Mouse (Mus musculus): ENCODE data around the gene Frs3. TPM values are rescaled to one million over a fixed set of nuclear protein-coding genes. Genes with fewer than 3 reads are reported as not detected.
A peak's percentile ranks its signal among the peaks of the same experiment; 100 is the strongest.

Gene Frs3
- polyA plus RNA-seq, 1 experiment from 2014 or later = 9.3 TPM

- Histone ChIP-seq H3K36me3 (ENCODE audit: control insufficient read depth, insufficient read depth, low read length) (no peaks in the 10 kb centered on the region), H3K4me3 (ENCODE audit: low read depth, low read length) (peak overlapping the region; percentile 52), H3K27ac (ENCODE audit: low read depth, low read length) (no peak overlapping the region), H3K4me1 (ENCODE audit: control insufficient read depth, insufficient read depth, low read length) (peaks cover 19% of the 10 kb centered on the region), H3K9ac (ENCODE audit: low read length) (peak overlapping the region; percentile 53), H3K27me3 (ENCODE audit: control insufficient read depth, insufficient read depth, low read length) (peaks cover 25% of the 10 kb centered on the region), H3K9me3 (ENCODE audit: control insufficient read depth, low read length) (no peaks in the 10 kb centered on the region), H3K4me2 (peak overlapping the region; percentile 84)
- peak; percentile 77 for ATAC-seq (ENCODE audit: low FRiP score)
- WGBS = under 1% methylated on average over 49 of the region's 60 CpGs
- peak; percentile 95 for DNase-seq (ENCODE audit: low spot score, missing footprints)
These were observed 48.6 kb downstream of the Frs3 start for GRCm38 (mm10) chr17:47737271-47738065.

GRCm38 (mm10) chr17:47738066-47738878, 49.4 kb downstream of the Frs3 start:
- H3K4me3 ChIP-seq (ENCODE audit: low read depth, low read length) = peak overlapping the region; percentile 52
- H3K4me2 ChIP-seq = peak overlapping the region; percentile 84
- H3K36me3 ChIP-seq (ENCODE audit: control insufficient read depth, insufficient read depth, low read length) = no peaks in the 10 kb centered on the region
- DNase-seq (ENCODE audit: low spot score, missing footprints) = peak; percentile 91
- peak; percentile 33 for ATAC-seq (ENCODE audit: low FRiP score)
- peaks cover 19% of the 10 kb centered on the region for H3K4me1 ChIP-seq (ENCODE audit: control insufficient read depth, insufficient read depth, low read length)
- no peaks in the 10 kb centered on the region for H3K9me3 ChIP-seq (ENCODE audit: control insufficient read depth, low read length)
- H3K27ac ChIP-seq (ENCODE audit: low read depth, low read length) = no peak overlapping the region
- peak overlapping the region; percentile 51 for H3K9ac ChIP-seq (ENCODE audit: low read length)
- under 1% methylated on average over 59 of the region's 61 CpGs for WGBS
- peaks cover 25% of the 10 kb centered on the region for H3K27me3 ChIP-seq (ENCODE audit: control insufficient read depth, insufficient read depth, low read length)

- H3K27me3 ChIP-seq (ENCODE audit: control insufficient read depth, insufficient read depth, low read length) = peaks cover 25% of the 10 kb centered on the region
- peaks cover 19% of the 10 kb centered on the region for H3K4me1 ChIP-seq (ENCODE audit: control insufficient read depth, insufficient read depth, low read length)
- no peaks in the 10 kb centered on the region for H3K36me3 ChIP-seq (ENCODE audit: control insufficient read depth, insufficient read depth, low read length)
- peak overlapping the region; percentile 52 for H3K4me3 ChIP-seq (ENCODE audit: low read depth, low read length)
- DNase-seq (ENCODE audit: low spot score, missing footprints) = peak; percentile 90
- no peak for ATAC-seq (ENCODE audit: low FRiP score)
- H3K9ac ChIP-seq (ENCODE audit: low read length) = peak overlapping the region; percentile 51; the same call in 1 of the 2 replicates
- no peaks in the 10 kb centered on the region for H3K9me3 ChIP-seq (ENCODE audit: control insufficient read depth, low read length)
- WGBS = 2% methylated on average over 20 of the region's 20 CpGs
- H3K27ac ChIP-seq (ENCODE audit: low read depth, low read length) = no peak overlapping the region
- H3K4me2 ChIP-seq = peak overlapping the region; percentile 84
These were observed 50.3 kb downstream of the Frs3 start for GRCm38 (mm10) chr17:47738879-47739798.

GRCm38 (mm10) chr17:47740186-47740585, 51.4 kb downstream of the Frs3 start:
- Histone ChIP-seq H3K9me3 (ENCODE audit: control insufficient read depth, low read length) (no peaks in the 10 kb centered on the region), H3K4me3 (ENCODE audit: low read depth, low read length) (no peak overlapping the region), H3K27me3 (ENCODE audit: control insufficient read depth, insufficient read depth, low read length) (peaks cover 25% of the 10 kb centered on the region), H3K4me1 (ENCODE audit: control insufficient read depth, insufficient read depth, low read length) (peaks cover 19% of the 10 kb centered on the region), H3K36me3 (ENCODE audit: control insufficient read depth, insufficient read depth, low read length) (no peaks in the 10 kb centered on the region), H3K27ac (ENCODE audit: low read depth, low read length) (no peak overlapping the region), H3K9ac (ENCODE audit: low read length) (no peak overlapping the region), H3K4me2 (no peak overlapping the region)
- DNase-seq (ENCODE audit: low spot score, missing footprints) (peak; percentile 79), ATAC-seq (ENCODE audit: low FRiP score) (no peak)
- WGBS = 55% methylated on average over 2 of the region's 2 CpGs

- ATAC-seq (ENCODE audit: low FRiP score) (no peak), DNase-seq (ENCODE audit: low spot score, missing footprints) (peak; percentile 75)
- H3K4me1 ChIP-seq (ENCODE audit: control insufficient read depth, insufficient read depth, low read length) = peaks cover 13% of the 10 kb centered on the region
- H3K27ac ChIP-seq (ENCODE audit: low read depth, low read length) = no peak overlapping the region
- H3K36me3 ChIP-seq (ENCODE audit: control insufficient read depth, insufficient read depth, low read length) = no peaks in the 10 kb centered on the region
- H3K27me3 ChIP-seq (ENCODE audit: control insufficient read depth, insufficient read depth, low read length) = peaks cover 13% of the 10 kb centered on the region
- no peak overlapping the region for H3K4me3 ChIP-seq (ENCODE audit: low read depth, low read length)
- WGBS = 52% methylated on average over 16 of the region's 16 CpGs
- H3K9me3 ChIP-seq (ENCODE audit: control insufficient read depth, low read length) = no peaks in the 10 kb centered on the region
- no peak overlapping the region for H3K9ac ChIP-seq (ENCODE audit: low read length)
- no peak overlapping the region for H3K4me2 ChIP-seq
These were observed 54.3 kb downstream of the Frs3 start for GRCm38 (mm10) chr17:47742991-47743734.

- H3K4me2 ChIP-seq = no peak overlapping the region
- peaks cover 4% of the 10 kb centered on the region; the same call in 1 of the 2 replicates for H3K27me3 ChIP-seq (ENCODE audit: control insufficient read depth, insufficient read depth, low read length)
- H3K4me1 ChIP-seq (ENCODE audit: control insufficient read depth, insufficient read depth, low read length) = peaks cover 5% of the 10 kb centered on the region; the same call in 1 of the 2 replicates
- H3K9me3 ChIP-seq (ENCODE audit: control insufficient read depth, low read length) = no peaks in the 10 kb centered on the region
- no peaks in the 10 kb centered on the region for H3K36me3 ChIP-seq (ENCODE audit: control insufficient read depth, insufficient read depth, low read length)
- ATAC-seq (ENCODE audit: low FRiP score) (no peak), DNase-seq (ENCODE audit: low spot score, missing footprints) (peak; percentile 33)
- 95% methylated on average over 14 of the region's 14 CpGs for WGBS
- H3K9ac ChIP-seq (ENCODE audit: low read length) = no peak overlapping the region
- H3K27ac ChIP-seq (ENCODE audit: low read depth, low read length) = no peak overlapping the region
- H3K4me3 ChIP-seq (ENCODE audit: low read depth, low read length) = no peak overlapping the region
These were observed 55.3 kb downstream of the Frs3 start for GRCm38 (mm10) chr17:47744086-47744485.

- Histone ChIP-seq H3K4me2 (no peak overlapping the region), H3K9ac (ENCODE audit: low read length) (no peak overlapping the region), H3K27ac (ENCODE audit: low read depth, low read length) (no peak overlapping the region), H3K9me3 (ENCODE audit: control insufficient read depth, low read length) (no peaks in the 10 kb centered on the region), H3K27me3 (ENCODE audit: control insufficient read depth, insufficient read depth, low read length) (no peaks in the 10 kb centered on the region), H3K4me3 (ENCODE audit: low read depth, low read length) (no peak overlapping the region), H3K4me1 (ENCODE audit: control insufficient read depth, insufficient read depth, low read length) (no peaks in the 10 kb centered on the region), H3K36me3 (ENCODE audit: control insufficient read depth, insufficient read depth, low read length) (no peaks in the 10 kb centered on the region)
- ATAC-seq (ENCODE audit: low FRiP score) (no peak), DNase-seq (ENCODE audit: low spot score, missing footprints) (peak; percentile 86)
- WGBS = 87% methylated on average over 10 of the region's 10 CpGs
These were observed 56.0 kb downstream of the Frs3 start for GRCm38 (mm10) chr17:47744746-47745368.

Data from midbrain, embryonic 11.5 days (tissue).